Mouse (Mus musculus) layer of hippocampus, adult 18-20 months (tissue): Measurements from ENCODE around the gene Pds5a. TPM values are rescaled to one million over a fixed set of nuclear protein-coding genes. Genes with fewer than 3 reads are reported as not detected.
"Not testable (repeated sequence)": the region's sequence is repeated elsewhere in the genome, so short reads cannot be mapped to it uniquely, and the experiment has no call there.

Experiments
- DNase-seq, 2 experiments: peaks; one replicate each; pipeline ENCODE4 v3.0.0; 2022; ENCODE audit warnings: low spot score in 2 of 2
- total RNA-seq, 2 experiments: library from RNA; stranded (reverse); gene quantifications; 2 replicates each; pipeline ENCODE4 v1.2.3; 2021

The Pds5a gene
- total RNA-seq, 2 experiments from 2014 or later = 79.3 to 80.0 TPM

DNA sequence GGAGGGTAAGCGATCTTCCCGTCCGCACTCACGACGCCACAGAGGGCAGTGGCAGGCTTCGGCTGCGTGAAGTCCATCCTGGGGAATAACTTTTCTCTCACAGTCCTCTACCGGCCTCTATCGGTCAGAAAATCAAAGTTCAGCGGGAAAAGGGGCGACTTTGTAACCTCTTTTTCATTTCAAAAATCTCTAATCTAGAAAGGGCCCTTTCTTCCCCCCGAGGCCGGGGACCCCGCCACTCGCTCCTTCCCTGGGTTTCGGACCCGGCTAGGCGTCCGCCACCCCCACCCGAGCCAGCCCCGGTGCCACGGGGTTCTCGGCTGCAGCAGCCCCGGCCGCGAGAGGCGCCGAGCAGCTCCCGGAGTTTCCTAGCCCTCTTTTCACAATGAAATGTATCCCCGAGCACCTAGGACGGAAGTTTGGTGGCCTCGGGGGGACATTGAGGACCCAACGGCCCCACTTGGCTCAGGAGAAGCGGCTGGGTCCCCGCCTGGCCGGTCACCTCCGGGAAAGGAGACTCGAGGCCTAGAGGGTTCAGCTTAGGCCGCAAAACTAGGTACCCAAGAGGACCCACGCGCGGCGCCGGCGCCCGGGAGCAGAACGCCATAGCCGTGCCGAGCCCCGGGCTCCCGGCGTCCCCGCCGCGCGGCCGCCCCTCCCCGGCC, 1.1 kb downstream of the Pds5a start:
- DNase-seq = peak; percentile 44 to 84

DNA sequence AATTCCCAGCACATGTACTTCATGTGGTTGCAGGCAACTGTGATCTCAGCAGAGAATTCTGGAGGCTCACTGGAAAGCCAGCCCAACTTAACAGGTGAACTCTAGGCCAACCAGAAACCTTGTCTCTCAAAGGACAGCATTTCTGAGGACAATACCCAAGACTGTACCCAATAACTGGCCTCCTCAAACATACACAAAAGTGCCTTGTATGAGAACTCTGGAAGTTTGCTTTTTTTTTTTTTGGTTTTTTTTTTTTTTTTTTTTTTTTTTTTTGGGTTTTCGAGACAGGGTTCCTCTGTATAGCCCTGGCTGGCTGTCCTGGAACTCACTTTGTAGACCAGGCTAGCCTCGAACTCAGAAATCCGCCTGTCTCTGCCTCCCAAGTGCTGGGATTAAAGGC, 4.0 kb downstream of the Pds5a start:
- not testable (repeated sequence) for DNase-seq

DNA sequence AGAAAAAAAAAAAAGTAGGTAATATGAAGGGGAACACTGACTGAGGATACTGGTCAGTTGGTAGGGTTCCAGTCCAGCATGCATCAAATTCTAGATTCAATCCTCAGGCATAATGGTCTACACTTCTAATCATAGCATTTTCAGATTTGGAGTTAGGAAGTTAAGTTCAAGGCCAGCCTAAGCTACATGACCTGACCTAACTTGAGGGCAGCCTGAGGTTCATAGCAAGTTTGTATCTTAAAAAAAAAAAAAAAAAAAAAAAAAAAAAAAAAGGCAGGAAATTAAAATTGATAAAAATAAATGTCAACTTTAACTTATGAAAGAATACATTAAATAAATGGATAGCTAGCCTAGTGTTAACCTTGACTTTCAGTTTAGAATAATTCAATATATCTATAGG, 5.1 kb downstream of the Pds5a start:
- DNase-seq = no peak

DNA sequence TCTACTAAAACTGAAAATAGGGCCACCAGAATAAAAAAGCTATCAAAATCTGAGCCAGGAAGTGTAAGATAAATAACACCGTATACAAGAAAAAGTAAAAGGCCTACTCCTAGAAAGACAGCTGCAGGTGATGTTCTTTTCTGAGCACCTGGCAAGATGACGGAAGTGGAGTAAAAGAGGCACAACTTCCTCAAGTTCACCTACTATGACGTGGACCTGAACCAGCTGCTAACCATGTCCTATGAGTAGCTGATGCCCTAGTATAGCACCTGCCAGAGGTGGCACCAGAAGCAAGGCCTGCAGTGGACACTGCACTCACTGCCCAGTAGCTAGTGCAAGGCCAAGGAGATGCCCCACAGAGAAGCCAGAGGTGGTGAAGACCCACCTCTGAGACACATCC, 9.3 kb downstream of the Pds5a start:
- no peak for DNase-seq

DNA sequence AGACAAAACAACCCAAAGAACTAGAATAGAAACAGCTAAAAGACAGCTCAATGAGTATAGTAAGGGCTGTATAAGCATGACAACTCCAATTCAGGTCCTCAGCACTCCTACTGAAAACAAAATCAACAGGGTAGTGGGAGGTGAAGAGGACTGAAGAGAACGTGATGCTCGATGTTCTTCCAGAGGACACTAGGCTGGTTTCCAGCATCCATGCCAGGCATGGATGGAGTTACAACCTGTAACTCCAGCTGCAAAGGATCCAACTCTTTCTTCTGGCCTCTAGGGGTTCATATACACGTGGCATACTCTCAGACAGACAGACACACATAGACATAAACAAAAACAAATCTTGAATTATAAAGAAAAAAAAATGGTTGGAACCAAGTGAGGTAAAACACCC, 11.3 kb downstream of the Pds5a start:
- no peak for DNase-seq

DNA sequence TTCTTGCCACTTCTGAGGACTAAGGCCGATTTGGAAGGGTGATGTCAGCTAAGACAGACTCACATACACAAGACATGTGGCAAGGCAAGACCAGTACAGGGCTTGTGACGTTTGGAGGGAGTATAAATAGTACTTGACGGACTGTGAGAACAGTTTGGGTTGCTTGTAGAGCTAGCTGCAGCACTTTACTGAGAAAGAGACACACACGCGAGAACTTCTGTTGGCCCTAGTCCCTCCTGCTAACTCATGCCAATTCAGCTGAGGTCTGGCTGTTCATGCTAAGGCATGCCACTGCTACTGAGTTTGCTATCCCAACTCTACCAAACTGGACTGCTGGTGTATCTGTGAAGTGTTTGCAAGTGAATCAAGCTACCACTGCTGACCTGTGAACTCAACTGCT, 19.2 kb downstream of the Pds5a start:
- peak; percentile 8 to 58 for DNase-seq

DNA sequence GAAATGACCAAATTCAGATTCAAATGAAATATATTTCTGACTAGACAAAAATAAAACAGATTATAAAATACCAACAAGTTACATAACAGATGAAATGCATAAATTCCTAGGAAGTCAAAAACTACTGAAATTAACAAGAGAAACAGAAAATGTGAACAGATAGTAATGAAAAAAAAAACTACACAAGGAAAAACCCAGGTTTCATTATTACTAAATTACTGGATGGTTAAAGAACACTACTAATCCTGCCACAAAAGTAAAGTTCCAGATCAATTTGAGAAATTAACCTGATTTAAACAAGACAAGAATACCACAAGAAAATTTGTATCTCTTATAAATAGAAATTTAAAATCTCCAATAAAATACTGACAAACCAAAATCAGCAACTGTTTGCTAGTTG, 25.9 kb downstream of the Pds5a start:
- DNase-seq = no peak

DNA sequence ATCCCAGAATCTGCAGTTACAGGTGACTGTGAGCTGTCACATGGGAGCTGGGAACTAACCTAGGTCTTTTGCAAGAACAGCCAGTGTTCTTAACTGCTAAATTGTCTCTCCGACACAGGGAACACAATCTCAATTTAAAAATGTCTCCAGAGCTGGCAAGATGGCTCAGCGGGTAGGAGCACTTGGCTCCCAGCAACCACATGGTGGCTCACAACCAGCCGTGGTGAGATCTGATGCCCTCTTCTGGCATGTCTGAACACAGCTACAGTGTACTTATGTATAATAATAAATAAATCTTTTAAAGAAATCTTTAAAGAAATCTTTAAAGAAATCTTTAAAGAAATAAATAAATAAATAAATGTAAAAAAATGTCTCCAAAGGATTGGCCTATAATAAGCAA, 30.4 kb downstream of the Pds5a start:
- DNase-seq = no peak

DNA sequence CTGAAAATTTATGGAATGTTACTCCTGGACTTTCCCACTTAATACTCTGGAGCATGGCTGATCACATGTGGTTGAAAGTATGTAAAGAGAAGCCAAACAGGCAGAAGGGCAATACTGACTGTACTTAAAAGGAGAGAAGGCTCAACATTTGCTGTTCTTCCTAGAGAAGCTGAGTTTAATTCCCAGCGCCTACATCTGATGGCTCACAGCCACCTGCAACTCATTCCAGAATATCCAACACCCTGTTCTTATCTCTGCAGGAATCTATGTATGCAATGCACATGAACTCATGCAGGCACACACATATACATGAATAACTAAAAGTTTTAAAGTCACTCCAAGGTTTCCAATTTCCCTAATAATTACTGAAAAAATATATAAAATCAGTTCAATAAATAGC, 32.7 kb downstream of the Pds5a start:
- peak in 1 of 2 experiments; percentile 18 for DNase-seq

DNA sequence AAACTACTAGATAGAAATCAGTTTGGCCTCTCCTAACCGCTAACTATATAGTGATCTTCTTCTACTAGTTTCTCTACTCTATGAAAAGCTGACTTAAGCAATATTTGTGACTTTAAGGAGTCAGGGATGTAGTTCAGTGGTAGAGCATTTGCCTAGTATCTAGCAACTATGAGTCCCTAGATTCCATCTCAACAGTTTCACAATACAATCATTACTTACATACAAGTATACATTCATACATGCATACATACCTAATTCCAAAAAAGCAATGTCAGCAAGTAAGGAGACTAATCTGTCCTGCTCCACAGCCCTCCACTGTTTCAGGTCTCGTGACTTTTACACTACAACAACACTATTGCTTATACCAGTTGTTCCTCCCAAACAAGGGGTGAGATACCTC, 36.1 kb downstream of the Pds5a start:
- DNase-seq = no peak

DNA sequence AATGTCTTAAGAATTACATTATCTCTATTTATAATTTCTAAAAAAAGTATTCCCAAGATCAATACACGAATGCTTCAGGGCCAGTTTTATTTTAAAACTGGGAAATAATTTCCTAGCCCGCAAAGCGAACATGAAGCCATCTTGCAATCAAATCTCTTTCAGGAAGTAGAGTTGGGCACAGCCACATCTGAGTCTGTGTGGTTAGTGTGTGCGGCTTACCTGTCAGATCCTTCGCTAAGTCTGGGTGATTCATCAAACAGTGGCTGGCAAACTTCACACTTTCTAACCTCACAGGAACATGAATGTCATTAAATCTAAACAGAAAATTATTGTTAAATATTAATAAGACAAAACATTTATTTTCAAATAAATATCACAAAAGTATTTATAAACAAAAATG, 44.3 kb downstream of the Pds5a start:
- DNase-seq = no peak

DNA sequence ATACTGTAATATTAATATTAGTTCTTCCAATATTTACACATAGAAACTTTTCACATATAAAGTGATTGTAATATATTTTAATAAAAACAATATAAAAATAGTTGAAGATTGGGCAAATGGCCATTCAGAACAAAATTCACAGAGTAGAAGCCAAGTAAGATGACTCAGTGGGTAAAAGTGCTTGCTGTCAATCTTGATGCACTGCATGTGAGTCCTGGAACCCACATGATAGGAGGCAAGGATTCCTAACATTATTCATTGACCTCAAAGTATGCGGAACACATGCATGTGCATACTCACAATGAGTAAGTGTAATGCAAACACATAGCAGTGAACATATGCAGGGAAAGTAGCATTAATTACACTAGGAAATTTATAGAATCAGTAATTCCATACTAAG, 59.2 kb downstream of the Pds5a start:
- no peak for DNase-seq

DNA sequence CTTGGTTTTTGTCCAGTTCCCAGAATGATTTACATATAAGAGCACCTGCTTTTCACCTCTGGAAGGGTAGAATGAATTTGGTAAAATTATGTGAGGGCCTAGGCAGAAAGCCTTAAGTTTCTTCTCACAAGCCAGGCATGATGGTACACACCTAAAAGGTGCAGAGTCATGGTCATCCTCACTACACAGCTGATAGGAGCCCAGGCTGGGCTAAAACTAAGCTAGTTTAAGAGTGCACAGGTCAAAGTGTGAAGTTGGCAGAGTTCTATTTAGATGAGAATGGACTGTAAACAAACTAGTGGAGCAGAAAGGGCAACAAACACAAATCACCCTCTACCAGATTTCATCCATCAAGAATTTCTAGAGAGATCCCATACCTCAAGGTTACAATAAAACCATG, 73.7 kb downstream of the Pds5a start:
- DNase-seq = no peak

DNA sequence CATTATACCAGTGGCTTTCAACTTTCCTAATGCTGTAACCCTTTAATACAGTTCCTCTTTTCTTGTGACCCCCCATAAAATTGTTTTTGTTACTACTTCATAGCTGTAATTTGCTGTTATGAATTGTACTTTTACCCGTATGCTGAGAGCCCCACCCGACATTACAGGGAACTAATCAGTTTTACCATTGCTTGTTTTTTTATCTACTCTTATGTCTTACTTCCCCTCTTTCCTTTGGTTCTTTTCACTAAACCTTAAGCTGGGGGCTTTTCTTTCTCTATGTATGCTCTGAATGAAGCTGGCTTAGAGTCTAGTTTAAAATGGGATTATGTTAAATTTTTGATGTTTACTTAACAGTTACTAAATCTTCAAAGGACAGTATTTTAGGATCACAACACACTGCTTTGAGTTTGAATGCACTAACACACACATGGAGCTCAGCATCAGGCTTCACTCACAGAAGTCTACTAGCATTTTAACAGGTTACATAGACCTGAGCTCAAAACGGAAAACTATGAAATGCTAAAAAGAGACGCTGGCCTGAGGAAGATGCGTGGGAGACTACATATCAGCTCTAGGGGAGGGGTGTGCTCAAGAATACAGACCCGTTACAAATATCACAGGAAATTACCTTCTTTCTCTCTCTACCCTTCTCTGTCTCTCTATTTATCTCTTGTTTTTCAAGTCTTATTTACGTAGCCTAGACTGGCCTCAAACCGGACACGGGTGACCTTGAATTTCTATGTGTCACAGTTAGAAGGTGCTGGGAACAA, 84.7 kb downstream of the Pds5a start:
- no peak for DNase-seq

DNA sequence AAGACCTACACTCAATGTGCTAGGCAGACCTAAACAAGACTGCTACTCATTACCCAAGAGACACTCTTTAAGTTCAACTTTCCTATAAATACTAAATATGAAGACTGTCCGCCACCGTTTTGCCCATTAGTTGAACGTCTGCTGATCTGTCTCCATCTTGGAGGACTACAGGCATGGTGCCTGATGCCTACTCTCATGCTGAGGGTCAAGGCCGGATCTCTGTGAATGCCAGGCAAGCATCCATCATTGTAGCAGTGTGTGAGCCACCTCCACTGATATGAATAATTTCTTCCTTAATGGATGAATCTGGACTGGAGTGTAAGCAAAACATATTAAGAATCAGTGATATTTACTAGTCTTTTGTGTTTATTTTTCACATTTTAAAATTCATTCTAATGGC, 87.5 kb downstream of the Pds5a start:
- no peak for DNase-seq

DNA sequence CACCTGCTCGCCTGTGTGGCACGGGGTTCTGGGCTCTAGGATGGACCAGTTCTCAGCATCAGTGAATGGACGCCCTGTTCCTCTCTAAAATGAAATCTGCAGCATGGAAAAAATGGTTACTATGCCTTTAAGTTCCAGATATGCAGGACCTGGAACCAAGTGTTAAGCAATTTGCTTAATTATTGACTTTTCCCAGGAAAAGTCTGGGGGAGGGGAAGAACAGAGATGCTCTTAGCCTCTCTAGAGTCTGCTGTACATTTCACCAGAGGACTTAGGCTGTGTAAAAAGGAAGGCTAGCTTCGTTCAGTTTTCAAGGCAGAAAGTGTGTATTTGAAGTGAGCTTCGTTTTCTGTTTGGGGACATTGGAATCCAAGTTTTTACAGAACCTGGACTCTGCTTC, 88.3 kb downstream of the Pds5a start:
- DNase-seq = no peak

DNA sequence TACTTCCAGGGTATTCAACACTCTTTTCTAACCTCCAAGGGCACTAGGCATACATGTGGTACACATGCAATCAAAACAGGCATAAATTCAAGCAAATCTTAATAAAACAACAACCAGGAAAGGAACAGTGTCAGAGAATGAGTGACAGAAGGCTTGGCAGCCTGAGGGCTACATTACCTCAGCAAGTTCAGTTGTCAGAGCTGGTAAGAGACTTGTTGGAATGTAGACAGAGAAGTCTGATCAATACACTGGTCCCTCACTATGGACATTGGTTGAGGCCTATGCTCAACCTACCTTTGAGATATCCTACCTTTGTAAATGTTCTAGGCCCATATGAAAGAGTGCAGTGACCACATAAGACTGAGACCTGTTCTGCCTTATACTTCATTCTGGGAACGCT, 91.3 kb downstream of the Pds5a start:
- no peak for DNase-seq

DNA sequence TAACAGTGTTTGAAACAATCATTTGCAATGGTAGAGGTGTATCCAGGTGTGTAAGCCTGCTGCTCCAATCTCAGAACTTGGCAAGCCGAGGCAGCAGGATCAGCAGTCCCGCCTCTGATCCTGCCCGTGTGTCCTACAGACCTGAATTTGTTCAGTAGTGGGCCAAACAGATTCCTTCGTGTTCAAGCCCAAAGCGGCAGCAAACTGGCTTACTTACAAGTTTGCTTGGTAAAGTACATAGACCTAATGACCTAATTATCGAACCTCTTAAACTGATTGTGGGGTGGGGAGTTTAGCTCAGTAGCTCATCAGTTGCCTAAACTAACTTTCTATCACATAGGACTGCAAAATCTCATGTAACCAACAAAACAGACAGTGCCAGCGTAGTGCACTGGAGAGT, 98.4 kb downstream of the Pds5a start:
- no peak for DNase-seq

DNA sequence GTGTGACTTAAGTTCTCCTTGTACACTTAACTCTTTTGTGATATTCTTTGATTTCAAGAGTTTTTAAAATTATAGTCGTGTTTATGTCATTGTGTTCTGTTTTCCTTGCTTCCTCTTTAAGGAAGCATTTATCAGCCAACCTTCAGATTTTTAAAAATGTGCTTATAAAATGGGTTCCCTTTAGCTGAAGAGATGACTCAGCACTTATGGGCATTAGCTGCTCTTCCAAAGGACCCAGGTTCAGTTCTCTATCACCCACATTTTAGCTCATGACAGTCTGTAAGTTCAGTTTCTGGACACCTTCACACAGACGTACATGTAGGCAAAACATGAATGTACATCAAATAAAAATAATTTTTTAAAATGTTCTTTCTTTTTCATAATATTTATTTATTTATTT, 105.7 kb downstream of the Pds5a start:
- DNase-seq = no peak

DNA sequence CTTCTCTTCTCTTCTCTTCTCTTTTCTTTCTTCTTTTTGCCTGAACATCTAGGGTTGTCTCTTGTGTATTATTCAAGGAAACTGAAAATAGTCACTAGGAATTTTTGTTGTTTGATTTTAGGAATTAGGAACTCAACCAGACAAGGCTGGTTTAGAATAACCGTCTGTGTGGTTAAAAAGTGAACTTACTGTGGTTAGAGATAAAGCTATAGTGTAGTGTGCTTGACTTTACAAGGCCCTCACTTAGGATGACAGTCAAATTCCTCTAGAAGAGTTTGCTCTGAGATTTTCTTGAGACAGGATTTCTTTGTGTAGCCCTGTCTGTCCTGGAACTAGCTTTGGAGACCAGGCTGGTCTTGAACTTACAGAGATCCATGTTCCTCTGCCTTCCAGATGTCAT, 107.9 kb downstream of the Pds5a start:
- DNase-seq = no peak

DNA sequence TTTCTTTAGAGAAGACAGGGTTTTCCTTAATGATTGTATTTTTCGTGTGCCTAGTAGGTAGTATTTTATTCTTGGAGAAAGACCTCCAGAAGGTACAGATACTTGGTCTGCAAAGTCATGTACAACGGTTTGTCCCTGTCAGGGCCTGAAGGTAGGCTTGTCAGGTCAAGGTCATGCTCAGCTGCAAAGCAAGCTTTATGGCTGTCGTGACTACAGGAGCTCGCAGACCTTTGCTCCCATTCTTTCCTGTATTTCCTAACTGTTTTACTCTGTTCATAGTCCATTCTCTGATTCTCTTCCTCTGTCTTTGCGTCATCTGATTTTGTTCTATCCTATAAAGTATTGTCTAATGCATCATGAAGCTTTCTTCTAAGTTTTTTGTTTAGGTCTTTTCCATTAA, 111.8 kb downstream of the Pds5a start:
- no peak for DNase-seq

DNA sequence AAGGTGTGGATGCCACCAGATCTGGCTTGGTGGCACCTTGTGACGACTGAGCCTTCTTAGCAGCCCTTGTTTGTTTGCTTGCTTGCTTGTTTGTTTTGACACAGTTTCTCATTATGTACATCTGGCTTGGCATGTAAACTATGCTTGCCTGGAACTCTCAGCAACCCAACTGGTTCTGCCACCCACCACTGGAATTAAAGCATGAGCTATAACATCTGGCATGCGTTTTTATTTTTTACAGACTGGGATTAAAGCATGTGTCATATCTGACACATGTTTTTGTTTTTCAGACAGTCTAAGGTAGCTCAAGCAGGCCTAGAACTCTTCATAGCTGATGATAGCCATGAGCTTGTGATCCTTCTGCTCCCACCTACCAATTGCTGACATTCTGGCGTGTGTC, 119.5 kb downstream of the Pds5a start:
- no peak for DNase-seq

DNA sequence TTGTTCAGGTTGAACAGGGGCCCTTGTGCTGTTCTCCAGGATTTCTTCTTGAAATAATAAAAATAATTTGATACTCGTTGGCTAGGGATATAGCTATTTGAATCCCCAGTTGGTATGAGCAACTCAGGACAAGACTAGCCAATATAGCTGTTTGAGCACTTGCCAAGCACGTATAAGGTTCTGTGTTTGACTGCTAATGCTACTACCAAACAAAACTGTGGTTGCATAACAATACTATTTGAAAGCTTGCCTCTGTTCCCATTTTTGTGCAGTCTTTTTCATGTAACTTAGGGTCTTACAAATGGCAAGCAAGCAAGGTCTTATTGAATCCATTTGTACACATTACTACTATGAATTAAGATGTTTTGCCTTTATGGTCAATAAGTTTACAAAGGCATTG, 122.2 kb downstream of the Pds5a start:
- DNase-seq = no peak
